Mouse (Mus musculus) ES-E14 (cell line): ENCODE data around the gene Slc45a3. TPM values are rescaled to one million over a fixed set of nuclear protein-coding genes. Genes with fewer than 3 reads are reported as not detected.

Experiments used
- DNase-seq: peaks from one replicate; pipeline ENCODE4 v3.0.0-alpha.2; 2013; ENCODE audit warnings: low read depth, low spot score
- H3K27ac ChIP-seq: 2 replicates; pipeline ENCODE4 v1.5.1; 2012; ENCODE audit warnings: low read depth, mild to moderate bottlenecking, low read length, moderate library complexity, mixed read lengths; ENCODE audit not compliant: poor library complexity, insufficient read depth, severe bottlenecking
- H3K36me3 ChIP-seq: 2 replicates; pipeline ENCODE4 v1.6.1; 2012; ENCODE audit warnings: mild to moderate bottlenecking, low read length, moderate library complexity, mixed read lengths; ENCODE audit not compliant: control insufficient read depth, poor library complexity, insufficient read depth, severe bottlenecking
- H3K4me1 ChIP-seq, 2 experiments: fragments of 150-350 bp in 1 of 2; sonication (generic) in 1 of 2; 2 replicates each; pipeline ENCODE4 v1.6.1; 2012; ENCODE audit warnings: low read length in 2 of 2, mild to moderate bottlenecking in 1 of 2, mixed read lengths in 1 of 2; ENCODE audit not compliant: control insufficient read depth in 2 of 2, insufficient read depth in 2 of 2, poor library complexity in 1 of 2
- H3K4me3 ChIP-seq, 2 experiments: fragments of 150-350 bp in 1 of 2; sonication (generic) in 1 of 2; 2 replicates each; pipeline ENCODE4 v1.5.1; 2012; ENCODE audit warnings: low read length in 2 of 2, low read depth in 1 of 2, mild to moderate bottlenecking in 1 of 2, mixed read lengths in 1 of 2; ENCODE audit not compliant: insufficient read depth in 1 of 2, poor library complexity in 1 of 2, severe bottlenecking in 1 of 2
- H3K9ac ChIP-seq: 2 replicates; pipeline ENCODE4 v1.6.1; 2012; ENCODE audit warnings: low read depth, mild to moderate bottlenecking, low read length, mixed read lengths; ENCODE audit not compliant: poor library complexity, insufficient read depth, severe bottlenecking
- H3K9me3 ChIP-seq: fragments of 150-350 bp; sonication (generic); 2 replicates; pipeline ENCODE4 v1.6.1; 2012; ENCODE audit warnings: low read depth, mild to moderate bottlenecking, low read length; ENCODE audit not compliant: control insufficient read depth, insufficient read depth
- CHD2 ChIP-seq: IDR thresholded peaks from 2 replicates; pipeline ENCODE4 v1.6.1; 2014; ENCODE audit warnings: mild to moderate bottlenecking, low read depth, low read length, inconsistent platforms
- HCFC1 ChIP-seq: IDR thresholded peaks from 2 replicates; pipeline ENCODE4 v1.6.1; 2012; ENCODE audit warnings: low read length, inconsistent platforms, borderline replicate concordance; ENCODE audit not compliant: insufficient read depth
- MAFK ChIP-seq: IDR thresholded peaks from 2 replicates; pipeline ENCODE4 v1.6.1; 2014; ENCODE audit warnings: mild to moderate bottlenecking, low read depth, low read length, inconsistent platforms; ENCODE audit not compliant: insufficient read depth
- ZC3H11A ChIP-seq: IDR thresholded peaks from 2 replicates; pipeline ENCODE4 v1.6.1; 2012; ENCODE audit warnings: low read depth, mild to moderate bottlenecking, inconsistent platforms, low read length, borderline replicate concordance
- ZNF384 ChIP-seq: IDR thresholded peaks from 2 replicates; pipeline ENCODE4 v1.6.1; 2012; ENCODE audit warnings: low read depth, low read length, inconsistent platforms
- in situ Hi-C, 2 experiments: fragments of 600-800 bp; cut with MboI; formaldehyde crosslinking; loops; one replicate each; pipeline ENCODE4 v1.15.1; 2025; ENCODE audit warnings: low sequenced_read_pairs in 2 of 2, inconsistent platforms in 1 of 2; ENCODE audit not compliant: unreplicated experiment in 2 of 2
- total RNA-seq: library from RNA; depleted of rRNA; stranded (reverse); fragments of 300-350 nt; gene quantifications from 2 replicates; pipeline ENCODE4 v1.2.3, GENCODE M21; 2012

Gene Slc45a3
- total RNA-seq, 1 experiment: 6.0 TPM

GRCm38 (mm10) chr1:132007282-132007815, 44.6 kb downstream of the Slc45a3 start, which contains the start of gene Elk4:
Elk4 (plus strand) TSS chr1:132007607.
- Histone ChIP-seq H3K4me1 (no peaks in the 10 kb centered on the region), H3K27ac (peak within 1 kb of the TSS; percentile 97), H3K4me3 (peak within 1 kb of the TSS; percentile 93 to 96), H3K9me3 (no peaks in the 10 kb centered on the region), H3K36me3 (no peaks in the 10 kb centered on the region), H3K9ac (peak within 1 kb of the TSS; percentile 97)
- peak; percentile 59 for DNase-seq
- TF ChIP-seq MAFK (no peak), ZNF384 (no peak), HCFC1 (peak; percentile 5; the same call in 1 of the 2 replicates), ZC3H11A (no peak), CHD2 (no peak)
- in situ Hi-C loops: no loop called here

GRCm38 (mm10) chr1:132007828-132008827, 45.4 kb downstream of the Slc45a3 start:
- in situ Hi-C loops: no loop called here
- TF ChIP-seq CHD2 (no peak), ZC3H11A (no peak), MAFK (no peak), ZNF384 (no peak), HCFC1 (no peak)
- Histone ChIP-seq H3K4me3 (peak overlapping the region; percentile 93 to 96), H3K27ac (peak overlapping the region; percentile 97), H3K4me1 (no peaks in the 10 kb centered on the region), H3K9ac (peak overlapping the region; percentile 97), H3K9me3 (no peaks in the 10 kb centered on the region), H3K36me3 (no peaks in the 10 kb centered on the region)
- peak; percentile 62 for DNase-seq

GRCm38 (mm10) chr1:132008881-132009644, 46.3 kb downstream of the Slc45a3 start:
- H3K36me3 ChIP-seq: no peaks in the 10 kb centered on the region

More at GRCm38 (mm10) chr1:132008881-132009644, 46.3 kb downstream of the Slc45a3 start:
- Histone ChIP-seq H3K4me1 (no peaks in the 10 kb centered on the region), H3K4me3 (peak overlapping the region; percentile 93 to 96), H3K27ac (no peak overlapping the region), H3K9me3 (no peaks in the 10 kb centered on the region), H3K9ac (peak overlapping the region; percentile 38)
- in situ Hi-C loops: no loop called here
- DNase-seq: no peak
- TF ChIP-seq MAFK: no peak
- TF ChIP-seq ZNF384: no peak
- TF ChIP-seq CHD2: no peak
- no peak for TF ChIP-seq ZC3H11A
- TF ChIP-seq HCFC1: no peak
